Mouse (Mus musculus): Measurements from ENCODE around the gene Pde6h. TPM values are rescaled to one million over a fixed set of nuclear protein-coding genes. Genes with fewer than 3 reads are reported as not detected.

Gene Pde6h
- polyA plus RNA-seq, 1 experiment = 0.42 TPM

GRCm38 (mm10) chr6:136889554-136889953 lies 34.1 kb upstream of the Pde6h start:
- H3K27ac ChIP-seq (ENCODE audit: control insufficient read depth, insufficient read depth, low read depth, low read length, poor library complexity) = no peak overlapping the region
- WGBS = 90% methylated on average over 6 of the region's 6 CpGs

GRCm38 (mm10) chr6:136892002-136892401 lies 31.6 kb upstream of the Pde6h start:
- no peaks in the 10 kb centered on the region for H3K4me1 ChIP-seq (ENCODE audit: control insufficient read depth, insufficient read depth, low read length)
- TF ChIP-seq POLR2A (IDR thresholded peaks at IDR 0.05; ENCODE audit: borderline replicate concordance, control insufficient read depth, low read depth, low read length) = no peak
- TF ChIP-seq CTCF (IDR thresholded peaks at IDR 0.05; ENCODE audit: control insufficient read depth, insufficient read depth, low read length) = no peak
- no peak overlapping the region for H3K27ac ChIP-seq (ENCODE audit: control insufficient read depth, insufficient read depth, low read depth, low read length, poor library complexity)
- no peak overlapping the region for H3K4me3 ChIP-seq (replicated peaks; ENCODE audit: control insufficient read depth, low read depth, low read length)
- 72% methylated on average over 2 of the region's 2 CpGs for WGBS

More at GRCm38 (mm10) chr6:136889554-136889953, 34.1 kb upstream of the Pde6h start:
- Histone ChIP-seq H3K4me1 (ENCODE audit: control insufficient read depth, insufficient read depth, low read length) (no peaks in the 10 kb centered on the region), H3K4me3 (replicated peaks; ENCODE audit: control insufficient read depth, low read depth, low read length) (no peak overlapping the region)
- TF ChIP-seq POLR2A (IDR thresholded peaks at IDR 0.05; ENCODE audit: borderline replicate concordance, control insufficient read depth, low read depth, low read length) (no peak), CTCF (IDR thresholded peaks at IDR 0.05; ENCODE audit: control insufficient read depth, insufficient read depth, low read length) (no peak)

- TF ChIP-seq POLR2A (IDR thresholded peaks at IDR 0.05; ENCODE audit: borderline replicate concordance, control insufficient read depth, low read depth, low read length) = no peak
- no peak for TF ChIP-seq CTCF (IDR thresholded peaks at IDR 0.05; ENCODE audit: control insufficient read depth, insufficient read depth, low read length)
- Histone ChIP-seq H3K4me3 (replicated peaks; ENCODE audit: control insufficient read depth, low read depth, low read length) (no peak overlapping the region), H3K27ac (ENCODE audit: control insufficient read depth, insufficient read depth, low read depth, low read length, poor library complexity) (no peak overlapping the region), H3K4me1 (ENCODE audit: control insufficient read depth, insufficient read depth, low read length) (no peaks in the 10 kb centered on the region; the same call in 1 of the 2 replicates)
- 45% methylated on average over 15 of the region's 15 CpGs for WGBS
Observed at GRCm38 (mm10) chr6:136894532-136895339, 28.9 kb upstream of the Pde6h start.

GRCm38 (mm10) chr6:136897789-136898188 lies 25.8 kb upstream of the Pde6h start:
- no peak overlapping the region for H3K4me3 ChIP-seq (replicated peaks; ENCODE audit: control insufficient read depth, low read depth, low read length)
- no peaks in the 10 kb centered on the region; the same call in 1 of the 2 replicates for H3K4me1 ChIP-seq (ENCODE audit: control insufficient read depth, insufficient read depth, low read length)
- H3K27ac ChIP-seq (ENCODE audit: control insufficient read depth, insufficient read depth, low read depth, low read length, poor library complexity) = no peak overlapping the region
- no peak for TF ChIP-seq CTCF (IDR thresholded peaks at IDR 0.05; ENCODE audit: control insufficient read depth, insufficient read depth, low read length)
- WGBS = 62% methylated on average over 4 of the region's 4 CpGs

- Histone ChIP-seq H3K27ac (ENCODE audit: control insufficient read depth, insufficient read depth, low read depth, low read length, poor library complexity) (no peak overlapping the region), H3K4me3 (replicated peaks; ENCODE audit: control insufficient read depth, low read depth, low read length) (no peak overlapping the region), H3K4me1 (ENCODE audit: control insufficient read depth, insufficient read depth, low read length) (no peaks in the 10 kb centered on the region; the same call in 1 of the 2 replicates)
- TF ChIP-seq CTCF (IDR thresholded peaks at IDR 0.05; ENCODE audit: control insufficient read depth, insufficient read depth, low read length) (no peak), POLR2A (IDR thresholded peaks at IDR 0.05; ENCODE audit: borderline replicate concordance, control insufficient read depth, low read depth, low read length) (no peak)
- 14% methylated on average over 4 of the region's 4 CpGs for WGBS
Observed at GRCm38 (mm10) chr6:136898222-136898621, 25.4 kb upstream of the Pde6h start.

DNA sequence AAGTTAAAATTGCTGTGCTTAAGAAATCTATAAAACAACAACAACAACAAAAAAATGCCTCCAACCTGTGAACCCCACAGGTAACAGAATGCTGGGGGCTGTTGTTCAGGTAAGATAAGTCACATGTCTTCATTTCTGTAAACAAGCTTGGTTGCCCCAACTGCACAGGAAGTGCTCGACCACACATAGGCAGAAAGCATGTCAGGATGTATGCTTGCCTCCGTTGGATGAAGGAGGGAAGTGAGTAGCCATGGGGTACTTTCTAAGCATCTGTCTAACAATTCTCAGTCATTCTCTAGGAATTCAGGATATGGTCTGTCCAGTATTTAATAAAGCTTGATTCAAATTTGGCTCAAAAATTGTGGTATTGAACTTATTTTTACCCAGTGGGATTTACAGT lies 24.7 kb upstream of the Pde6h start:
- Histone ChIP-seq H3K4me1 (ENCODE audit: control insufficient read depth, insufficient read depth, low read length) (no peaks in the 10 kb centered on the region; the same call in 1 of the 2 replicates), H3K27ac (ENCODE audit: control insufficient read depth, insufficient read depth, low read depth, low read length, poor library complexity) (no peak overlapping the region), H3K4me3 (replicated peaks; ENCODE audit: control insufficient read depth, low read depth, low read length) (no peak overlapping the region)
- TF ChIP-seq CTCF (IDR thresholded peaks at IDR 0.05; ENCODE audit: control insufficient read depth, insufficient read depth, low read length) (no peak), POLR2A (IDR thresholded peaks at IDR 0.05; ENCODE audit: borderline replicate concordance, control insufficient read depth, low read depth, low read length) (no peak)
- WGBS = 6% methylated on average over 2 of the region's 2 CpGs

DNA sequence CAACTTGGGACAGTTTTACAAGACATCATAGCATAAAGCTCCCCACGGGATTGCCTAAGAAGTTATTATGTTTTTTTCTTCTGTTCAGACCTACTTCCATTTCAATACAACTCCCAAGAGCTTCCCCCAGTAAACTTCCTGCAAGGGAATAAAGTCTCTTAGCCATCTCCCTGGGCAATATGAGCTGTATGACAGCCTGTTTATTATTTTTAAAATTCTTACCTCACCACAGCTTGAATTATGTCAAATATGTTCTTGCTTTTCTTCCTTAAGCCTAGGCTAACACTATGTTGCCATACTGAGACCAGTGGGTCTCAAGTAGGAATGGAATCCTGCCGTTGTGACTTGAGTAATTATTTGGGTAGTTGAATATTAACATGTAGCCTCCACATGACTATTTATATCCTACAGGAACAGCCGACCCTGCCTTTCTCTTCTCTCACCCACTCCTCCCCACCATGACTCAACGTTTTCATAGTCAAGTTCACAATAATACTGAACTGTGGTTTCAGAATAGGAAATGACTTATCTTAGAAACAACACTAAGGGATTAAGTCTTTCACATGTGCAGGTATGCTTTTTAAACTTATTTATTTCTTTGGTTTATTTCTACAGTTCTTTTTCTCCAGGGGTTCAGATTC lies 23.1 kb upstream of the Pde6h start:
- 13% methylated on average over 4 of the region's 4 CpGs for WGBS
- Histone ChIP-seq H3K4me1 (ENCODE audit: control insufficient read depth, insufficient read depth, low read length) (no peaks in the 10 kb centered on the region; the same call in 1 of the 2 replicates), H3K4me3 (replicated peaks; ENCODE audit: control insufficient read depth, low read depth, low read length) (no peak overlapping the region), H3K27ac (ENCODE audit: control insufficient read depth, insufficient read depth, low read depth, low read length, poor library complexity) (no peak overlapping the region)
- TF ChIP-seq CTCF (IDR thresholded peaks at IDR 0.05; ENCODE audit: control insufficient read depth, insufficient read depth, low read length) (no peak), POLR2A (IDR thresholded peaks at IDR 0.05; ENCODE audit: borderline replicate concordance, control insufficient read depth, low read depth, low read length) (no peak)

- no peak overlapping the region for H3K27ac ChIP-seq (ENCODE audit: control insufficient read depth, insufficient read depth, low read depth, low read length, poor library complexity)
- H3K4me3 ChIP-seq (replicated peaks; ENCODE audit: control insufficient read depth, low read depth, low read length) = no peak overlapping the region
- TF ChIP-seq CTCF (IDR thresholded peaks at IDR 0.05; ENCODE audit: control insufficient read depth, insufficient read depth, low read length) (no peak), POLR2A (IDR thresholded peaks at IDR 0.05; ENCODE audit: borderline replicate concordance, control insufficient read depth, low read depth, low read length) (no peak)
- WGBS = 26% methylated on average over 2 of the region's 2 CpGs
- H3K4me1 ChIP-seq (ENCODE audit: control insufficient read depth, insufficient read depth, low read length) = no peaks in the 10 kb centered on the region; the same call in 1 of the 2 replicates
Observed at GRCm38 (mm10) chr6:136901010-136901409, 22.6 kb upstream of the Pde6h start.

Data from bone marrow, adult 2 months (tissue).